Mouse (Mus musculus) bone marrow, adult 2 months (tissue): ENCODE measurements around the gene Ccdc172.

Experiments
- CTCF ChIP-seq: fragments of 200-500 bp; IDR thresholded peaks from 2 replicates; pipeline ENCODE4 v1.5.1; 2011; ENCODE audit warnings: low read length, control low read depth; ENCODE audit not compliant: control insufficient read depth, insufficient read depth
- POLR2A ChIP-seq: fragments of 200-500 bp; IDR thresholded peaks from 2 replicates; pipeline ENCODE4 v1.6.1; 2011; ENCODE audit warnings: low read depth, mild to moderate bottlenecking, control low read depth, low read length, borderline replicate concordance; ENCODE audit not compliant: control insufficient read depth

GRCm38 (mm10) chr19:58572429-58573071, 60.8 kb downstream of the Ccdc172 start:
- TF ChIP-seq POLR2A: no peak
- TF ChIP-seq CTCF: no peak
